Mouse (Mus musculus): ENCODE measurements around the gene Bri3. TPM values are rescaled to one million over a fixed set of nuclear protein-coding genes. Genes with fewer than 3 reads are reported as not detected.

Bri3 gene
- polyA plus RNA-seq, 1 experiment from 2014 or later, result 183 TPM

- Histone ChIP-seq H3K4me3 (no peak overlapping the region), H3K4me2 (no peak overlapping the region), H3K27ac (no peak overlapping the region), H3K4me1 (replicated peaks) (peaks cover 10% of the 10 kb centered on the region), H3K9me3 (replicated peaks) (no peaks in the 10 kb centered on the region), H3K27me3 (no peaks in the 10 kb centered on the region), H3K36me3 (0 out of 2 replicates have a peak, but pooled peaks cover 3% of the 10 kb centered on the region), H3K9ac (no peak overlapping the region)
- ATAC-seq (replicated peaks; ENCODE audit: insufficient number of reproducible peaks, insufficient read depth, low FRiP score, low read depth), result no peak
- WGBS, result 66% methylated on average over 12 of the region's 12 CpGs
Observed at GRCm38 (mm10) chr5:144219306-144219705, 24.9 kb upstream of the Bri3 start.

DNA sequence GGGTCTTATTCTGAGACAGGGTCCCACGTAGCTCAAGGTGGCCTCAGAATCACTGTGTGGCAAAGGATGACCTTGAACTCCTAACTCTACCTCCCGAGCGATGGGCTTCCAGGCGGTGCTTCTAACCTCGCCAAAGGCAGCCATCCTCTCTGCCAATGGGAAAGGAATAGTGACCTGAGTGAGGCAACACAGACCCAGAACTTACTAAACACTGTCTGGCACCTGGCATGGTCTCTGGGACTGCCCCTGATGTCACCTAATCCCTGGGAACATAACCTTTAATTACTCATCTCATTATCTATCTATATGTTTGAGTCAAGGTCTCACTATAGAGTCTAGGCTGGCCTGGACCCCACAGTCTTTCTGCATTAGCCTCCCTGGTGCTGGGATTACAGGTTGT is 24.3 kb upstream of the Bri3 start:
- no peak overlapping the region for H3K9ac ChIP-seq
- H3K4me1 ChIP-seq (replicated peaks), result peaks cover 12% of the 10 kb centered on the region
- H3K4me3 ChIP-seq, result no peak overlapping the region
- no peaks in the 10 kb centered on the region for H3K9me3 ChIP-seq (replicated peaks)
- WGBS, result 89% methylated on average over 5 of the region's 5 CpGs
- no peaks in the 10 kb centered on the region for H3K27me3 ChIP-seq
- no peak overlapping the region for H3K27ac ChIP-seq
- H3K4me2 ChIP-seq, result no peak overlapping the region
- no peak for ATAC-seq (replicated peaks; ENCODE audit: insufficient number of reproducible peaks, insufficient read depth, low FRiP score, low read depth)
- H3K36me3 ChIP-seq, result 0 out of 2 replicates have a peak, but pooled peaks cover 2% of the 10 kb centered on the region

DNA sequence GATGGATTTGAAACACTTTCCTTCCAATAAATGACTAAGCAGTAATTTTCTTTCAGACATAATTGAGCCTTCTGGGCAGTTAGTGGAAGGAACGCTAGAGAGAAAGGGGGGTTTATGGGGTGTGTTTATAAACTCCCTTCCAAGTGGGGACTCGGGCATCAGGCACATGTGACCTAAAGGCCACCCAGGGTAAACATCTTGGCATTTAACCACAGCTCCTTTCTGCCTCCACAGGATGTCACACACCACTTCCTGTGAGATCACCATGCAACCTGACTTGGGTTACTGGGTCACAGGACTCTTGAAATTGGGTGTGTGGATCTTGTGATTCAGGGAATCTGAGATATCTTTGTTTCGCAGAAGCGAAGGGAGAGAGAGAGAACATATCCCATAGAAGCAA is 22.9 kb upstream of the Bri3 start:
- 61% methylated on average over 4 of the region's 4 CpGs for WGBS
- Histone ChIP-seq H3K4me1 (replicated peaks) (peaks cover 12% of the 10 kb centered on the region), H3K36me3 (no peaks in the 10 kb centered on the region), H3K9me3 (replicated peaks) (no peaks in the 10 kb centered on the region), H3K9ac (no peak overlapping the region), H3K4me3 (no peak overlapping the region), H3K27me3 (no peaks in the 10 kb centered on the region), H3K27ac (no peak overlapping the region), H3K4me2 (no peak overlapping the region)
- ATAC-seq (replicated peaks; ENCODE audit: insufficient number of reproducible peaks, insufficient read depth, low FRiP score, low read depth), result no peak

DNA sequence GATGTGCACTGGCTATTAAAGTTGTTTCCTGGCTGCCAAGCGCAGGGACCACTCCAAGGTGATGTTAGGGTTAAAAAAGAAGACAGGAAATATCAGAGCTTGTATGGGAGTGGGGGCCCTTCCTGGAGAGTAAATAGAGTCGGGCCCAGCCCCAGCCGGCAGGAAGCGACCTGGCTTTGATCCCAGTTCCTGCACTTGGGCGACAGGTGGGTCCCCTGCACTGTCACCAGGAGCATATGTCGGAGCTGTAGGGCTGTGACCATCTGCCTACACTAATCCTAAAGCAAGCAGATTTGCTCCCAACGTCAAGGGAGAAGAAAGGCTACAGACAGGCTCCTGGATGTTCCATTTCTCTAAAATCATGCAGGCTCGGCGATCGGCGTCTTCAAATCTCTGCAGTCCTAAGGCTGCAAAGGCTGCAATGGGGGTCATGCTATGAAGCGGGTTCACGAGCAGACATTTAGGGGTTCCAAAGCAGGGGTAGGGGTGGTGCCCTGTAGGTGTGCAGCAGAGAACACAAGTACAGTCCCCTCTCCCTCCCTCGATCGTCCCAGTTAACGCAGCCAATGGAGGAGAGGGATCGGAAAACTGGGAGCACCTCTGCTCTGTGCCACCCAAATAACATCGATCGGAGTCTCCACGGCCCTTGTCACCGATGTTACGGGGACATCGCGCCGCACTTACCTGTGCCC is 21.3 kb upstream of the Bri3 start:
- Histone ChIP-seq H3K9ac (peak overlapping the region; percentile 67), H3K27ac (peak overlapping the region; percentile 82), H3K9me3 (replicated peaks) (no peaks in the 10 kb centered on the region), H3K36me3 (no peaks in the 10 kb centered on the region), H3K4me3 (peak overlapping the region; percentile 72), H3K27me3 (no peaks in the 10 kb centered on the region), H3K4me2 (peak overlapping the region; percentile 83), H3K4me1 (replicated peaks) (peaks cover 12% of the 10 kb centered on the region)
- 2% methylated on average over 25 of the region's 25 CpGs for WGBS
- ATAC-seq (replicated peaks; ENCODE audit: insufficient number of reproducible peaks, insufficient read depth, low FRiP score, low read depth), result peak; percentile 37

DNA sequence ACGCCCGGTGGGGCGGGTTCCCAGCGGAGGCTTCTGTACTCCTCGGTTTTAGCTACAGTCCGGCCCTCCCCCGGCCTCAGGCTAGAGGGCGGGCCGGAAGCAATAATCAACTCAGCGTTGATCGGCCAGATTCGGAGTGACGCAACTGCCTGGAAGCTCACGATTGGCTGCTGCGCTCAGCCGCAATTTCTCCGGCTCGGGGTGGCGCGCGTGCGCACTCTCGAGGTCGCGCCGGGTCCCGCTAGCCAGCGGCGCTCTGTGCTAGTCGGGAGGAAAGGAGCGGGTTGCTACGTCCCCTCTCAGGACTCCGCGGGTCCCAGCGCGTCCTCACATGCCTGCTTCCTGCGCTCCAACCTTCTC is 20.8 kb upstream of the Bri3 start, which contains the start of gene Tecpr1:
TSS of gene Tecpr1 (minus strand) at position 113 of the 360 bp plus-strand sequence.
- Histone ChIP-seq H3K9ac (peak within 1 kb of the TSS; percentile 79), H3K27ac (peak within 1 kb of the TSS; percentile 82), H3K4me1 (replicated peaks) (peaks cover 12% of the 10 kb centered on the region), H3K27me3 (no peaks in the 10 kb centered on the region), H3K36me3 (no peaks in the 10 kb centered on the region), H3K9me3 (replicated peaks) (no peaks in the 10 kb centered on the region), H3K4me2 (peak within 1 kb of the TSS; percentile 83), H3K4me3 (peak within 1 kb of the TSS; percentile 72)
- WGBS, result under 1% methylated on average over 37 of the region's 37 CpGs
- ATAC-seq (replicated peaks; ENCODE audit: insufficient number of reproducible peaks, insufficient read depth, low FRiP score, low read depth), result peak; percentile 94

- H3K4me3 ChIP-seq, result peak overlapping the region; percentile 72
- peak overlapping the region; percentile 82 for H3K27ac ChIP-seq
- no peaks in the 10 kb centered on the region for H3K27me3 ChIP-seq
- ATAC-seq (replicated peaks; ENCODE audit: insufficient number of reproducible peaks, insufficient read depth, low FRiP score, low read depth), result no peak
- peak overlapping the region; percentile 83 for H3K4me2 ChIP-seq
- H3K9ac ChIP-seq, result peak overlapping the region; percentile 79
- H3K4me1 ChIP-seq (replicated peaks), result peaks cover 12% of the 10 kb centered on the region
- H3K36me3 ChIP-seq, result no peaks in the 10 kb centered on the region
- WGBS, result 24% methylated on average over 18 of the region's 18 CpGs
- H3K9me3 ChIP-seq (replicated peaks), result no peaks in the 10 kb centered on the region
Observed at GRCm38 (mm10) chr5:144223899-144224816, 20.1 kb upstream of the Bri3 start.

GRCm38 (mm10) chr5:144226220-144226619 is 18.0 kb upstream of the Bri3 start:
- no peak overlapping the region for H3K4me3 ChIP-seq
- no peak overlapping the region for H3K27ac ChIP-seq
- ATAC-seq (replicated peaks; ENCODE audit: insufficient number of reproducible peaks, insufficient read depth, low FRiP score, low read depth), result no peak
- H3K27me3 ChIP-seq, result no peaks in the 10 kb centered on the region
- H3K4me2 ChIP-seq, result no peak overlapping the region
- no peaks in the 10 kb centered on the region for H3K36me3 ChIP-seq
- H3K4me1 ChIP-seq (replicated peaks), result peaks cover 12% of the 10 kb centered on the region
- no peaks in the 10 kb centered on the region for H3K9me3 ChIP-seq (replicated peaks)
- H3K9ac ChIP-seq, result no peak overlapping the region
- WGBS, result 29% methylated on average over 11 of the region's 11 CpGs

- Histone ChIP-seq H3K27me3 (no peaks in the 10 kb centered on the region), H3K36me3 (no peaks in the 10 kb centered on the region), H3K9me3 (replicated peaks) (no peaks in the 10 kb centered on the region), H3K4me2 (no peak overlapping the region), H3K27ac (no peak overlapping the region), H3K9ac (no peak overlapping the region), H3K4me1 (replicated peaks) (no peaks in the 10 kb centered on the region), H3K4me3 (no peak overlapping the region)
- 83% methylated on average over 7 of the region's 7 CpGs for WGBS
- no peak for ATAC-seq (replicated peaks; ENCODE audit: insufficient number of reproducible peaks, insufficient read depth, low FRiP score, low read depth)
Observed at GRCm38 (mm10) chr5:144230216-144230615, 14.0 kb upstream of the Bri3 start.

- Histone ChIP-seq H3K4me2 (no peak overlapping the region), H3K4me3 (no peak overlapping the region), H3K27ac (no peak overlapping the region), H3K9ac (no peak overlapping the region), H3K9me3 (replicated peaks) (no peaks in the 10 kb centered on the region), H3K27me3 (no peaks in the 10 kb centered on the region), H3K4me1 (replicated peaks) (no peaks in the 10 kb centered on the region), H3K36me3 (no peaks in the 10 kb centered on the region)
- 77% methylated on average over 1 of the region's 1 CpGs for WGBS
- ATAC-seq (replicated peaks; ENCODE audit: insufficient number of reproducible peaks, insufficient read depth, low FRiP score, low read depth), result no peak
Observed at GRCm38 (mm10) chr5:144231410-144231809, 12.8 kb upstream of the Bri3 start.

DNA sequence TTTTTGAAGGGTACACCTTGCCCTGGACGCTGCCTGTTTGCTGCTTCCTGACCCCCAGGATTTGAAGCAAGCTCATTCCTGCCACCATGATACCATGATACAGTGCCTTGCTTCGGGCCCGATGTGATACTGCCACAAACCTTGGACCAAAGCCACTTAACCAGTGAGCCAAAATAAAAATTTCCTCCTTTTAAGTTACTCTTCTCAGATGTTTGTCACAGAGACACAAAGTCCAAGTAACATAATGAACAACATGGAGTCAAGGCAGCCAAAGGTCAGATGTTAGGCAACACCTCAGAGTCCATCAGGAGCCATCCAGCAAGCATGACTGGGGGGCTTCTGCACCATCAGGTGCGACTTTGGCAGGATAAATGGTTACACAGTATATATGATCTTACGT is 11.7 kb upstream of the Bri3 start:
- no peak overlapping the region for H3K9ac ChIP-seq
- no peak for ATAC-seq (replicated peaks; ENCODE audit: insufficient number of reproducible peaks, insufficient read depth, low FRiP score, low read depth)
- no peak overlapping the region for H3K4me2 ChIP-seq
- no peaks in the 10 kb centered on the region for H3K27me3 ChIP-seq
- WGBS, result 87% methylated on average over 5 of the region's 5 CpGs
- H3K27ac ChIP-seq, result no peak overlapping the region
- H3K36me3 ChIP-seq, result no peaks in the 10 kb centered on the region
- no peak overlapping the region for H3K4me3 ChIP-seq
- H3K4me1 ChIP-seq (replicated peaks), result no peaks in the 10 kb centered on the region
- H3K9me3 ChIP-seq (replicated peaks), result no peaks in the 10 kb centered on the region

DNA sequence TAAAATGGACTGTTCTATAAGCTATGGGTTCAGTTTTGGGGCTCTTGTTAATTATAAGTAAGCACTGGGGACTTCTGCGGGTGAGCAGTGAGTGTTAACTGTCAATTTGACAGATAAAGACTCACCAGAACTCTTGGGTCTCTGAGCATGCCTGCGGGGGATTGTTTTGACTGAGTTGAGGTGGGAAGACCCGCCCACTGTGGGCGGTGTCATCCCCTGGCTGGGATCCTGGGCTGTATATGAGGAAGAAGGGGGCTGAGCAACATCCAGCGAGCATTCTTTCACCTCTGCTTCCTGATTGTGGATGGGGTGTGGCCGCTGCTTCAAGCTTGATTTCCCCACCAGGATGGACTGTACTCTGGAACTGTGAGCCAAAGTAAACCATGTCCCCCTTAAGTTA is 10.0 kb upstream of the Bri3 start:
- no peak overlapping the region for H3K4me3 ChIP-seq
- no peak overlapping the region for H3K9ac ChIP-seq
- H3K36me3 ChIP-seq, result no peaks in the 10 kb centered on the region
- 67% methylated on average over 6 of the region's 6 CpGs for WGBS
- ATAC-seq (replicated peaks; ENCODE audit: insufficient number of reproducible peaks, insufficient read depth, low FRiP score, low read depth), result no peak
- no peaks in the 10 kb centered on the region for H3K4me1 ChIP-seq (replicated peaks)
- H3K9me3 ChIP-seq (replicated peaks), result no peaks in the 10 kb centered on the region
- no peak overlapping the region for H3K27ac ChIP-seq
- no peak overlapping the region for H3K4me2 ChIP-seq
- no peaks in the 10 kb centered on the region for H3K27me3 ChIP-seq
